Mouse (Mus musculus): ENCODE results near the gene Hirip3. TPM values are rescaled to one million over a fixed set of nuclear protein-coding genes. Genes with fewer than 3 reads are reported as not detected.

Hirip3 gene
- 7.6 and 11.4 TPM in 2 replicates for polyA plus RNA-seq (2015; fragmentation: Nextera tagmentation; extraction: Ambion mirVana)

GRCm38 (mm10) chr7:126861429-126862130 is at the start of gene Hirip3:
Gene Hirip3 (plus strand): TSS chr7:126861972.

GRCm38 (mm10) chr7:126831539-126831938 is 30.2 kb upstream of the Hirip3 start, which contains the start of gene 4930451I11Rik:
Gene 4930451I11Rik (minus strand): TSS chr7:126831639.

GRCm38 (mm10) chr7:126847116-126847420 is 14.7 kb upstream of the Hirip3 start, which contains the start of gene Doc2a:
Gene Doc2a (plus strand): TSS chr7:126847416.

GRCm38 (mm10) chr7:126862147-126862784 is 494 bp downstream of the Hirip3 start, which contains the start of gene Ino80e:
Gene Ino80e (minus strand): TSS chr7:126862377.

GRCm38 (mm10) chr7:126884286-126885164 is 22.8 kb downstream of the Hirip3 start, which contains the start of gene Taok2:
Gene Taok2 (minus strand): TSS chr7:126884703.

Other genes with a start within 250 kb of the Hirip3 start
- 25.1 and 37.7 TPM in 2 replicates for gene Nupr1, start 231.1 kb upstream of the Hirip3 start, polyA plus RNA-seq (2015; fragmentation: Nextera tagmentation; extraction: Ambion mirVana)
- gene Sgf29, start 212.7 kb upstream of the Hirip3 start, polyA plus RNA-seq (2015; fragmentation: Nextera tagmentation; extraction: Ambion mirVana), result 21.8 and 29.0 TPM in 2 replicates
- 41.3 and 56.5 TPM in 2 replicates for gene Sult1a1, start 185.5 kb upstream of the Hirip3 start, polyA plus RNA-seq (2015; fragmentation: Nextera tagmentation; extraction: Ambion mirVana)
- 164 and 213 TPM in 2 replicates for gene Bola2, start 166.6 kb upstream of the Hirip3 start, polyA plus RNA-seq (2015; fragmentation: Nextera tagmentation; extraction: Ambion mirVana)
- 7.1 and 8.3 TPM in 2 replicates for gene Slx1b, start 166.2 kb upstream of the Hirip3 start, polyA plus RNA-seq (2015; fragmentation: Nextera tagmentation; extraction: Ambion mirVana)
- gene Coro1a, start 154.2 kb upstream of the Hirip3 start, polyA plus RNA-seq (2015; fragmentation: Nextera tagmentation; extraction: Ambion mirVana), result 30.5 and 42.8 TPM in 2 replicates
- gene Mapk3, start 102.4 kb upstream of the Hirip3 start, polyA plus RNA-seq (2015; fragmentation: Nextera tagmentation; extraction: Ambion mirVana), result 85.9 and 91.2 TPM in 2 replicates
- 1.4 and 2.6 TPM in 2 replicates for gene Gdpd3, start 95.6 kb upstream of the Hirip3 start, polyA plus RNA-seq (2015; fragmentation: Nextera tagmentation; extraction: Ambion mirVana)
- 268 and 297 TPM in 2 replicates for gene Ypel3, start 85.0 kb upstream of the Hirip3 start, polyA plus RNA-seq (2015; fragmentation: Nextera tagmentation; extraction: Ambion mirVana)
- 0.07 and 0.25 TPM in 2 replicates for gene Tbx6, start 80.5 kb upstream of the Hirip3 start, polyA plus RNA-seq (2015; fragmentation: Nextera tagmentation; extraction: Ambion mirVana)
- gene Ppp4c, start 69.5 kb upstream of the Hirip3 start, polyA plus RNA-seq (2015; fragmentation: Nextera tagmentation; extraction: Ambion mirVana), result 149 and 172 TPM in 2 replicates
- gene Fam57b, start 64.3 kb upstream of the Hirip3 start, polyA plus RNA-seq (2015; fragmentation: Nextera tagmentation; extraction: Ambion mirVana), result 3.6 and 8.0 TPM in 2 replicates
- gene 4930451I11Rik, start 30.3 kb upstream of the Hirip3 start, polyA plus RNA-seq (2015; fragmentation: Nextera tagmentation; extraction: Ambion mirVana), result not detected in 2 replicates
- gene Doc2a, start 14.6 kb upstream of the Hirip3 start, polyA plus RNA-seq (2015; fragmentation: Nextera tagmentation; extraction: Ambion mirVana), result 1.7 and 6.6 TPM in 2 replicates
- 49.7 and 55.2 TPM in 2 replicates for gene Ino80e, start 405 bp downstream of the Hirip3 start, polyA plus RNA-seq (2015; fragmentation: Nextera tagmentation; extraction: Ambion mirVana)
- gene Taok2, start 22.7 kb downstream of the Hirip3 start, polyA plus RNA-seq (2015; fragmentation: Nextera tagmentation; extraction: Ambion mirVana), result 17.9 and 23.1 TPM in 2 replicates
- gene Tmem219, start 60.9 kb downstream of the Hirip3 start, polyA plus RNA-seq (2015; fragmentation: Nextera tagmentation; extraction: Ambion mirVana), result 50.5 and 58.1 TPM in 2 replicates
- gene Kctd13, start 66.9 kb downstream of the Hirip3 start, polyA plus RNA-seq (2015; fragmentation: Nextera tagmentation; extraction: Ambion mirVana), result 21.4 and 26.4 TPM in 2 replicates
- gene Asphd1, start 87.6 kb downstream of the Hirip3 start, polyA plus RNA-seq (2015; fragmentation: Nextera tagmentation; extraction: Ambion mirVana), result 1.0 and 1.3 TPM in 2 replicates
- 35.6 and 92.1 TPM in 2 replicates for gene Sez6l2, start 88.6 kb downstream of the Hirip3 start, polyA plus RNA-seq (2015; fragmentation: Nextera tagmentation; extraction: Ambion mirVana)
- 79.0 and 102 TPM in 2 replicates for gene Cdipt, start 113.9 kb downstream of the Hirip3 start, polyA plus RNA-seq (2015; fragmentation: Nextera tagmentation; extraction: Ambion mirVana)
- gene Cdiptos, start 114.1 kb downstream of the Hirip3 start, polyA plus RNA-seq (2015; fragmentation: Nextera tagmentation; extraction: Ambion mirVana), result 3.6 and 5.2 TPM in 2 replicates
- gene Mvp, start 152.6 kb downstream of the Hirip3 start, polyA plus RNA-seq (2015; fragmentation: Nextera tagmentation; extraction: Ambion mirVana), result 30.4 and 57.1 TPM in 2 replicates
- 1.8 TPM in 1 of 2 replicates, not detected in the other for gene Pagr1b, start 154.5 kb downstream of the Hirip3 start, polyA plus RNA-seq (2015; fragmentation: Nextera tagmentation; extraction: Ambion mirVana)
- 34.5 and 46.8 TPM in 2 replicates for gene Pagr1a, start 155.4 kb downstream of the Hirip3 start, polyA plus RNA-seq (2015; fragmentation: Nextera tagmentation; extraction: Ambion mirVana)
- gene Gm42742, start 159.1 kb downstream of the Hirip3 start, polyA plus RNA-seq (2015; fragmentation: Nextera tagmentation; extraction: Ambion mirVana), result 10.0 and 38.2 TPM in 2 replicates
- 6.6 and 10.5 TPM in 2 replicates for gene Prrt2, start 159.2 kb downstream of the Hirip3 start, polyA plus RNA-seq (2015; fragmentation: Nextera tagmentation; extraction: Ambion mirVana)
- 53.4 and 57.6 TPM in 2 replicates for gene Maz, start 165.1 kb downstream of the Hirip3 start, polyA plus RNA-seq (2015; fragmentation: Nextera tagmentation; extraction: Ambion mirVana)
- gene Kif22, start 180.5 kb downstream of the Hirip3 start, polyA plus RNA-seq (2015; fragmentation: Nextera tagmentation; extraction: Ambion mirVana), result 23.5 and 31.1 TPM in 2 replicates
- gene Zg16, start 225.4 kb downstream of the Hirip3 start, polyA plus RNA-seq (2015; fragmentation: Nextera tagmentation; extraction: Ambion mirVana), result 0.47 TPM in 1 of 2 replicates, not detected in the other
- 2.1 and 2.7 TPM in 2 replicates for gene AI467606, start 229.4 kb downstream of the Hirip3 start, polyA plus RNA-seq (2015; fragmentation: Nextera tagmentation; extraction: Ambion mirVana)